Mouse (Mus musculus) G1E (cell line): Measurements from ENCODE around the gene Hivep3. TPM values are rescaled to one million over a fixed set of nuclear protein-coding genes. Genes with fewer than 3 reads are reported as not detected.

ENCODE experiments used
- ATAC-seq: 2 replicates; pipeline ENCODE4 v1.8.0; 2016; ENCODE audit warnings: mild to moderate bottlenecking; ENCODE audit not compliant: insufficient number of reproducible peaks, poor library complexity, low FRiP score, severe bottlenecking; ENCODE audit errors: extremely low read depth
- DNase-seq: peaks from one replicate; pipeline ENCODE4 v3.0.0; 2012; ENCODE audit warnings: low spot score
- H3K27me3 ChIP-seq: 2 replicates; pipeline ENCODE4 v1.6.1; 2012; ENCODE audit warnings: mild to moderate bottlenecking, low read length, inconsistent platforms; ENCODE audit not compliant: insufficient read depth
- H3K36me3 ChIP-seq: replicated peaks from 2 replicates; pipeline ENCODE3; 2012; ENCODE audit warnings: mild to moderate bottlenecking, inconsistent platforms
- H3K4me1 ChIP-seq: 2 replicates; pipeline ENCODE4 v1.6.1; 2012; ENCODE audit warnings: low read depth, low read length, inconsistent platforms, mixed read lengths; ENCODE audit not compliant: insufficient read depth
- H3K4me3 ChIP-seq: 2 replicates; pipeline ENCODE4 v1.5.1; 2012; ENCODE audit warnings: low read depth, mild to moderate bottlenecking, inconsistent platforms, low read length, moderate library complexity, mixed read lengths
- H3K9me3 ChIP-seq: replicated peaks from 2 replicates; pipeline ENCODE4 v1.6.1; 2012; ENCODE audit warnings: inconsistent platforms
- CTCF ChIP-seq: IDR thresholded peaks from 2 replicates; pipeline ENCODE4 v1.5.1; 2012; ENCODE audit warnings: low read depth, low read length, inconsistent platforms, mixed read lengths
- GATA1 ChIP-seq: IDR thresholded peaks from 2 replicates; pipeline ENCODE4 v1.6.1; 2012; ENCODE audit warnings: borderline replicate concordance, low read length, inconsistent platforms, mixed read lengths
- GATA2 ChIP-seq: IDR thresholded peaks from 2 replicates; pipeline ENCODE4 v1.6.1; 2012; ENCODE audit warnings: low read depth, low read length, inconsistent platforms, borderline replicate concordance
- POLR2AphosphoS5 ChIP-seq: IDR thresholded peaks from 2 replicates; pipeline ENCODE4 v1.6.1; 2012; ENCODE audit warnings: low read depth, low read length, inconsistent platforms; ENCODE audit not compliant: insufficient replicate concordance
- TAL1 ChIP-seq: conservative IDR thresholded peaks from 2 replicates; pipeline ENCODE4 v1.6.1; 2012; ENCODE audit warnings: low read depth, low read length, inconsistent platforms, mixed read lengths
- polyA plus RNA-seq: library from polyadenylated mRNA; stranded (reverse); fragments of >175 nt; gene quantifications from 2 replicates; pipeline ENCODE4 v1.2.3, GENCODE M21; 2012
- total RNA-seq, 2 experiments: library from RNA; stranded (forward) in 1 of 2; stranded (reverse) in 1 of 2; fragments of 200-1000 nt in 1 of 2; fragments of >200 nt in 1 of 2; fragmentation: Nextera tagmentation in 1 of 2; gene quantifications; 2 replicates each; pipeline ENCODE4 v1.2.3; 2014 to 2017

Hivep3 gene
- total and polyA plus RNA-seq, 3 experiments, result 0.49 TPM; not detected in 2

DNA sequence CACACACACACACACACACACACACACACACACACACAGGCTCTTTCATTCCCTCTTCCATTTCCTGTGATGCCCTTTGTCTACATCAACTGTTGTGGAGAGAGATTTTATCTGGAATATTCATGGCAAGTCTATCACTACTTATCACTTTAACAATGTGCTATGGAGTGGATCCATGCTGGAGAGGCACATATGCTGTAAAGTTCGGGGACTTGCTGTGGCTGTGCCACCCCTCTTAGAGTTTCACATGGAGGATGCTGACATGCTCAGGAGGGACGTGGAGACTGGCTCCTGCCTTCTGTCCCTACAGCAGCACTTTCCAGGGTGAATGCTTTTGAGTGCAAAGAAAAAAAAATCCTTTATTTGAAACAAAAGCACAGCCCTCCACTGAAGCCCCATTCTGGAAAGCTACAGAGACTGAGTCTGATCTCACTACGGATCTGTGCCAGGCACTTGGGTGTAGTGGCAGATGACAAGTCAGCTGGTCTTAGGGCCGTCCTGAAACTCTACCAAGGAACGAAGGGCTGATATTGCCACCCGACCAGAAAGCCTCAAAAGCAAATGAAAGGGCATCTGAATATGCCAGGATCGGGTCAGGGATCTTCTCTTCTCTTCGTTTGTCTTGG is 143.1 kb downstream of the Hivep3 start:
- Histone ChIP-seq H3K4me3 (no peak overlapping the region), H3K36me3 (no peaks in the 10 kb centered on the region), H3K9me3 (peaks cover 60% of the 10 kb centered on the region), H3K4me1 (no peaks in the 10 kb centered on the region), H3K27me3 (no peaks in the 10 kb centered on the region)
- ATAC-seq, result no peak
- TF ChIP-seq TAL1 (no peak), POLR2AphosphoS5 (no peak)
- DNase-seq, result no peak

DNA sequence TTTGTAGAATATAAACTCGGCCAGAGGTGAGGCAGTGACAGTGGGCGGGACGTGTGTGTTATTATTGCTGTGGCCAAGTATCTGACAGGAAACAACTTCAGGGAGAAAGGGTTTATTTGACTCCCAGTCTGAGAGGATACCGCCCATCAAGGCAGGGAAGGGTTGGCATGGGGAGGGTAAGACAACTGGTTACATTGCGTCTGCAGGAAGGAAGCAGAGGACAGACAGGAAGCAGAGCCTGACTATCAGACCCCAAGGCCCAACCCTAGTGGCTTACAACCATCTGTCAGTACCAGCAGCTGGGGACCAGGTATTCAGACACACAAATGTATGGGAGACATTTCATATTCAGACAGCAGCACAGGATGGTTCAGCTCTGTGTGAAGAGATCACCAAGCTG is 144.6 kb downstream of the Hivep3 start:
- Histone ChIP-seq H3K27me3 (no peaks in the 10 kb centered on the region), H3K4me3 (no peak overlapping the region), H3K36me3 (no peaks in the 10 kb centered on the region), H3K4me1 (no peaks in the 10 kb centered on the region), H3K9me3 (peaks cover 56% of the 10 kb centered on the region)
- TF ChIP-seq GATA1 (no peak), TAL1 (no peak), CTCF (no peak), GATA2 (no peak), POLR2AphosphoS5 (no peak)
- ATAC-seq (no peak), DNase-seq (no peak)

DNA sequence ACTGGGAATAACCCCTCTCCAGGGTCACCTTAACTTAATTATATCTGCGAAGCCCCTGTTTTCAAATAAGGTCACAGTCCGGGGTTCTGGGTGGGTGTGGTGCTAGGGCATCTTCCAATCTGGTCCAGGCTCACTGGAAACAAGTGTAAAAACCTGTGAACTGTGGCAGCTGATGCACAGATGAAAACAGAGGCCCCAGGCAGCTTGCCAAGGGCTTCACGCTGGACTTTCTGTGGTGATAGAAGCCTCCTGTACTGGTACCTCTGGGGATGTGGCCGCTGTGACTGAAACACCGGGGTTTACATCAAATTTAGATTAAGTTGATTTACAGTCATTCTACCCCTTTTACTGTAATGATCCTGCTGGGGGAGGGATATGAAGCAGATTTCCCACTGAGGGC is 146.1 kb downstream of the Hivep3 start:
- no peak overlapping the region for H3K4me3 ChIP-seq
- H3K36me3 ChIP-seq, result no peaks in the 10 kb centered on the region
- H3K9me3 ChIP-seq, result peaks cover 53% of the 10 kb centered on the region
- ATAC-seq (no peak), DNase-seq (no peak)
- TF ChIP-seq GATA1 (no peak), TAL1 (no peak), GATA2 (no peak), POLR2AphosphoS5 (no peak), CTCF (no peak)
- H3K27me3 ChIP-seq, result no peaks in the 10 kb centered on the region
- no peaks in the 10 kb centered on the region for H3K4me1 ChIP-seq

DNA sequence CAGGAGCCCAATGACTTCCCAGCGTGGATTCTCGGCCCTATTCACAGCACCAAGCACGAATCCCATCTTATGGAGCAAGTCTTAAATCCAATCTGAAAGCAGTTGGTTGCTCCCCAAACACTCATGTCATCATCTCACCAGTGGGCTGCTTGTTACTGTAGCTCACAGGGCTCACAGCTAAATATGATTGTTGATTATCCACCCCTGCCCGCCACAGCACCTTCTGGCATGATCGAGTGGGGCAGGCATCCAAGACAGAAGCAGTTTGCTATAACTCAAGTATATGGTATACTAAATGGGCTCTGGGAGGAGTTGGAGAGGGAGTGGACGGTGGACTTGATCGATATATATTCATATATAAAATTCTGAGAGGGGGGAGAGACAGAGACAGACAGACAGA is 146.7 kb downstream of the Hivep3 start:
- TF ChIP-seq GATA2 (no peak), CTCF (no peak), POLR2AphosphoS5 (no peak), TAL1 (no peak), GATA1 (no peak)
- Histone ChIP-seq H3K4me3 (no peak overlapping the region), H3K9me3 (peaks cover 51% of the 10 kb centered on the region), H3K36me3 (no peaks in the 10 kb centered on the region), H3K4me1 (no peaks in the 10 kb centered on the region), H3K27me3 (no peaks in the 10 kb centered on the region)
- DNase-seq, result no peak
- ATAC-seq, result no peak

DNA sequence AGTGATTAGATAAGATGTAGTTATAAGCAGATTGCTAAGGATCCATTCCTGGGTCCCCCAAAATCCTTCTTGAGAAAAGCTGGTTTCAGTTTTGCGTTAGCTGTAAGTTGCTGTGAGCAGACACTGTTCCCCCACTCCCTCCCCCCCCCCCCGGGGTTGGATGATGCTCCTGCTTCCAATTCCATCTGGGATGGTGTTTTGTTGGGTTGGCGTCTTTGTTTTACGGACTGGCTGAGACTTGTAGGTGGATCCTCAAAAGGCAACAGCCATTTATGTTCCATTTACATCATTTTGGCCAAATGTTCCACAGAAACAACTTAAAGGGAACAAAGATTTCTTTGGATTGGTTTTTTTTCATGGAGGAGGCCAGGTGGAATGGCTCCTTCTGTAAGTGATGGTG is 147.7 kb downstream of the Hivep3 start:
- ATAC-seq (no peak), DNase-seq (no peak)
- H3K4me1 ChIP-seq, result no peaks in the 10 kb centered on the region
- peaks cover 50% of the 10 kb centered on the region for H3K9me3 ChIP-seq
- TF ChIP-seq POLR2AphosphoS5 (no peak), GATA1 (no peak), CTCF (no peak), GATA2 (no peak), TAL1 (no peak)
- H3K36me3 ChIP-seq, result no peaks in the 10 kb centered on the region
- no peaks in the 10 kb centered on the region for H3K27me3 ChIP-seq
- no peak overlapping the region for H3K4me3 ChIP-seq

DNA sequence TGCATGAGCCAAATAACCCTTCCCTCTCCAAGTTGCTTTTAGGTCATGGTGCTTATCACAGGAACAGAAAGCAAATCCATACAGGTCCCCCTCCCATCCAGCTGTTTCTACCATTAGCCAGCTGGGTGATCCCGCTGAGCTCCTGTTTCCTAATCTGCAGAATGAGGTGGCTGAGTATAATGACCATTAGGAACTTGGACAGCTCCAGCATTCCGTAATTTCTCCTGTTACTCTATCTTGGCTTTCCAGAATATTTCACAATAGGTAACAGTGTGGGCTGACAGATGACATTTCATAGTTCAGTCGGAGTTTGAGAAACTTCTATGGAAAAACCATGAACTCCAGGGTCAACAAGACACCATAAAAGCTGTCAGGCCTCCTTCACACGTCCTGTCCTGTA is 148.8 kb downstream of the Hivep3 start:
- TF ChIP-seq GATA2, result no peak
- TF ChIP-seq POLR2AphosphoS5, result no peak
- TF ChIP-seq TAL1, result no peak
- TF ChIP-seq GATA1, result no peak
- no peak for TF ChIP-seq CTCF
- ATAC-seq (no peak), DNase-seq (no peak)
- Histone ChIP-seq H3K36me3 (no peaks in the 10 kb centered on the region), H3K9me3 (peaks cover 48% of the 10 kb centered on the region), H3K27me3 (no peaks in the 10 kb centered on the region), H3K4me3 (no peak overlapping the region), H3K4me1 (no peaks in the 10 kb centered on the region)

DNA sequence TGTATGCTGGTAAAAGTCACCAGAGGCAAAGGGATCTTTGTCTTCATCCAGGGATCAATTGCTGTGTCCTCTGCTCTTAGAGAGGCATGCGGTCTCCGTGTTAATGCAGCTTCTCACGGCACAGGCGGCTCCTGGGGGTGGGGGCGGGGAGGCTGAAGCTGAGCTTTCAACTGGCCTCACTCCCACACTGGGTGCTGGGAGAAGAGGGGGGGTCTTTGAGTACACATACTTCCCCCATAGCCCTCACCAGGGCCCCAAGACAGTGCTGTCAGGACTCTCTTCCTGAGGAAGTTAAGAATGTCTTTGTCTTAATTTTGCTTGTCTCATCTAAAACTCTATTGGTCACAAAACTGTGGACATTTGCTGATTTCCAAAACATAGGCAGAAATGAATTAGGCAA is 149.2 kb downstream of the Hivep3 start:
- DNase-seq (no peak), ATAC-seq (no peak)
- no peak for TF ChIP-seq GATA2
- no peak for TF ChIP-seq TAL1
- no peak for TF ChIP-seq POLR2AphosphoS5
- Histone ChIP-seq H3K27me3 (no peaks in the 10 kb centered on the region), H3K4me3 (no peak overlapping the region), H3K9me3 (peaks cover 53% of the 10 kb centered on the region), H3K4me1 (no peaks in the 10 kb centered on the region), H3K36me3 (no peaks in the 10 kb centered on the region)
